ENCODE assay signal across 9 mouse cellular contexts in the genomic region with DNA sequence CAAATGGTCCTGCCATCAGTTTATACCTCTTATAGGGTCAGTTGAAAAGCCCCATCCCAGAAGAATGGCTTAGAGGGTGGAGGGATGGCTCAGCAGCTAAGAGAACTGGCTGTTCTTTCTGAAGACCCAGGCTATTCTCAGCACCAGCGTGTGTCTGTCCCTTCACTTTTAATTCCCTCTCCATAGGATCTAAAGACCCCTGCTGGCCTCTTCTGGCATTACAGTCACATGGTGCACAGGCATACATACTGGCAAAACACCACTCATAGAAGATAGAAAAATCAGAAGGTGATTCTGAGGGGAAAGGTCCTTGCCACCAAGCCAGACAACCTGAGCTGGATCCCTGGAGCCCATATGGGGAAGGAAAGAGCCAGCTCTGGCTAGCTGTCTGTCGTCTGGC. TPM values are rescaled to one million over a fixed set of nuclear protein-coding genes. Genes with fewer than 3 reads are reported as not detected.
A peak's percentile ranks its signal among the peaks of the same experiment; 100 is the strongest.
DNase-seq lines count a peak whose midpoint lies in the region; ATAC-seq and TF ChIP-seq lines count a peak whose summit lies in the region.
"Had no signal": no experiment of that assay in that cellular context is flagged by ENCODE, and none has a peak within 500 bp of the region (broad histone marks: within the 10 kb centered on the region; RNA-seq: fewer than 3 reads in every experiment).

No protein-coding gene starts in this region.

- H3K9me3 ChIP-seq in midbrain, embryonic 13.5 days: no peaks in the 10 kb centered on the region
- H3K9me3 ChIP-seq: heart, embryonic 15.5 days had no signal

- no peaks in the 10 kb centered on the region; the same call in 1 of the 2 replicates for H3K4me1 ChIP-seq in testis, adult 2 months (ENCODE audit: control insufficient read depth, insufficient read depth, low read length)
- H3K4me1 ChIP-seq in midbrain, embryonic 13.5 days (replicated peaks): no peaks in the 10 kb centered on the region

- WGBS in midbrain, embryonic 13.5 days: 48% methylated on average over 2 of the region's 2 CpGs

- H3K9ac ChIP-seq in midbrain, embryonic 13.5 days (replicated peaks): no peak overlapping the region
- H3K9ac ChIP-seq: heart, embryonic 15.5 days had no signal

- H3K27ac ChIP-seq in testis, adult 2 months (ENCODE audit: control insufficient read depth, insufficient read depth, low read depth, low read length): no peak overlapping the region
- no peak overlapping the region for H3K27ac ChIP-seq in midbrain, embryonic 13.5 days
- H3K27ac ChIP-seq: heart, embryonic 15.5 days had no signal

- peak; percentile 88 for ATAC-seq in common myeloid progenitor, adult 5-6 weeks (replicated peaks; ENCODE audit: low read depth, poor library complexity, severe bottlenecking)
- 0 out of 2 replicates have a peak, but pooled peaks have one; percentile 34 for ATAC-seq in midbrain, embryonic 13.5 days

- H3K4me3 ChIP-seq in testis, adult 2 months (ENCODE audit: control insufficient read depth, low read depth, low read length): no peak overlapping the region
- no peak overlapping the region for H3K4me3 ChIP-seq in midbrain, embryonic 13.5 days (replicated peaks)
- H3K4me3 ChIP-seq: heart, embryonic 15.5 days had no signal

- no peaks in the 10 kb centered on the region for H3K36me3 ChIP-seq in testis, adult 2 months (ENCODE audit: control insufficient read depth, insufficient read depth, low read length)
- H3K36me3 ChIP-seq in midbrain, embryonic 13.5 days: no peaks in the 10 kb centered on the region

- DNase-seq in gastrocnemius, adult 18-20 months (ENCODE audit: low spot score): peak; percentile 53
- DNase-seq in gastrocnemius, postnatal 25 days: no peak
- no peak for DNase-seq in testis, postnatal 14 days (ENCODE audit: low spot score)
- peak; percentile 59 for DNase-seq in kidney, adult 9 months
- peak; percentile 13 to 31 for DNase-seq in urinary bladder, postnatal 36 days (ENCODE audit: low spot score in 2 of 2)

- no peak for TF ChIP-seq POLR2A in testis, adult 2 months (IDR thresholded peaks at IDR 0.05; ENCODE audit: control insufficient read depth, low read depth, low read length)

- H3K4me2 ChIP-seq in midbrain, embryonic 13.5 days (replicated peaks): no peak overlapping the region
- H3K4me2 ChIP-seq: heart, embryonic 15.5 days had no signal

- TF ChIP-seq CTCF in testis, adult 2 months (IDR thresholded peaks at IDR 0.05; ENCODE audit: control insufficient read depth, insufficient read depth, insufficient replicate concordance, low read depth, low read length): peak; percentile 11; the same call in 1 of the 2 replicates

- H3K27me3 ChIP-seq in testis, adult 2 months (ENCODE audit: control insufficient read depth, insufficient read depth, low read length): no peaks in the 10 kb centered on the region
- H3K27me3 ChIP-seq in midbrain, embryonic 13.5 days: no peaks in the 10 kb centered on the region
- H3K27me3 ChIP-seq: heart, embryonic 15.5 days had no signal

RNA-seq across cellular contexts. Expression of a gene that starts 41.2 kb away (rescaled TPM):
- total RNA-seq in gastrocnemius, adult 18-20 months (2021): 1 to 10 TPM; 6.6 to 9.4 TPM
- 10 to 100 TPM in 1 of 2 experiments, 1 to 10 TPM in 1; 7.7 to 10.4 TPM for total RNA-seq in gastrocnemius, postnatal 25 days (2021)
- polyA plus RNA-seq in testis, adult 2 months (2012; rRNA removed): 13.8 and 16.0 TPM in 2 replicates
- 8.1 and 8.8 TPM in 2 replicates for total RNA-seq in common myeloid progenitor, adult 5-6 weeks (2017)
- polyA plus RNA-seq in midbrain, embryonic 13.5 days (2015; fragmentation: Nextera tagmentation; extraction: Ambion mirVana): 56.3 and 58.7 TPM in 2 replicates

RNA-seq across cellular contexts. Expression of a gene that starts 41.3 kb away (rescaled TPM):
- total RNA-seq in gastrocnemius, adult 18-20 months (2021): 1 to 10 TPM in 1 of 2 experiments, under 1 TPM in 1; 0.82 to 1.7 TPM
- total RNA-seq in gastrocnemius, postnatal 25 days (2021): 1 to 10 TPM in 1 of 2 experiments, under 1 TPM in 1; 0.87 to 1.7 TPM
- polyA plus RNA-seq in testis, adult 2 months (2012; rRNA removed): 7.3 and 8.8 TPM in 2 replicates
- not detected in 2 replicates for total RNA-seq in common myeloid progenitor, adult 5-6 weeks (2017)
- 1.2 and 1.6 TPM in 2 replicates for polyA plus RNA-seq in midbrain, embryonic 13.5 days (2015; fragmentation: Nextera tagmentation; extraction: Ambion mirVana)

Comparison
In these comparisons a context has a peak if more than half of its experiments do, and no peak if none do; other contexts are left out.
1. DNase-seq: peak in gastrocnemius, adult 18-20 months (single experiment), kidney, adult 9 months (single experiment) and urinary bladder, postnatal 36 days (2 of 2); none in gastrocnemius, postnatal 25 days (single experiment) and testis, postnatal 14 days (single experiment).